Mouse (Mus musculus) adrenal gland, adult (tissue): ENCODE results near the gene Ptges3.
A peak's percentile ranks its signal among the peaks of the same experiment; 100 is the strongest.

Experiments used
- DNase-seq, 2 experiments: peaks; one replicate each; pipeline ENCODE4 v3.0.0; 2022 to 2023; ENCODE audit warnings: low spot score in 1 of 2; ENCODE audit not compliant: inconsistent age in 2 of 2

Gene Ptges3

GRCm38 (mm10) chr10:128091564-128092505 lies 33.1 kb downstream of the Ptges3 start, which contains the start of gene Baz2a:
Gene Baz2a, plus strand, starts transcription at chr10:128091577.
- peak; percentile 89 to 95 for DNase-seq

- DNase-seq = peak; percentile 90 to 95
Observed at GRCm38 (mm10) chr10:128092506-128093495, 34.0 kb downstream of the Ptges3 start.

GRCm38 (mm10) chr10:128093496-128094294 lies 34.9 kb downstream of the Ptges3 start:
- DNase-seq = peak; percentile 53 to 73

GRCm38 (mm10) chr10:128094340-128094968 lies 35.7 kb downstream of the Ptges3 start:
- peak; percentile 93 to 96 for DNase-seq

- DNase-seq = no peak
Observed at GRCm38 (mm10) chr10:128095003-128095636, 36.4 kb downstream of the Ptges3 start.

GRCm38 (mm10) chr10:128096313-128096692 lies 37.5 kb downstream of the Ptges3 start:
- DNase-seq = no peak

- peak; percentile 83 to 95 for DNase-seq
Observed at GRCm38 (mm10) chr10:128096693-128097586, 38.2 kb downstream of the Ptges3 start.

GRCm38 (mm10) chr10:128097587-128097971 lies 38.8 kb downstream of the Ptges3 start:
- peak; percentile 69 to 87 for DNase-seq

- DNase-seq = no peak
Observed at GRCm38 (mm10) chr10:128110103-128110761, 51.5 kb downstream of the Ptges3 start.

GRCm38 (mm10) chr10:128111227-128111626 lies 52.5 kb downstream of the Ptges3 start:
- DNase-seq = no peak

- DNase-seq = no peak
Observed at GRCm38 (mm10) chr10:128123833-128124232, 65.1 kb downstream of the Ptges3 start.

- no peak for DNase-seq
Observed at GRCm38 (mm10) chr10:128124831-128125230, 66.1 kb downstream of the Ptges3 start.

- DNase-seq = no peak
Observed at GRCm38 (mm10) chr10:128125951-128126350, 67.2 kb downstream of the Ptges3 start.
